Mouse (Mus musculus) mouse embryonic stem cell (cell line): Measurements from ENCODE around the gene Ddrgk1.
"Not testable (repeated sequence)": the region's sequence is repeated elsewhere in the genome, so short reads cannot be mapped to it uniquely, and the experiment has no call there.

Source experiments
- in situ Hi-C, 2 experiments: fragments of 300-500 bp; cut with MboI; formaldehyde crosslinking; loops; 1 replicate in 1 of 2; 3 replicates in 1 of 2; pipeline ENCODE4 v1.14.3; 2019 to 2020; ENCODE audit warnings: low sequenced_read_pairs in 2 of 2, low pct_unique_long_range_greater_than_20kb in 1 of 2, mixed read lengths in 1 of 2; ENCODE audit not compliant: unreplicated experiment in 1 of 2

The Ddrgk1 gene

GRCm38 (mm10) chr2:130656536-130656935 lies 7.9 kb downstream of the Ddrgk1 start:
- in situ Hi-C loops = no loop called here

DNA sequence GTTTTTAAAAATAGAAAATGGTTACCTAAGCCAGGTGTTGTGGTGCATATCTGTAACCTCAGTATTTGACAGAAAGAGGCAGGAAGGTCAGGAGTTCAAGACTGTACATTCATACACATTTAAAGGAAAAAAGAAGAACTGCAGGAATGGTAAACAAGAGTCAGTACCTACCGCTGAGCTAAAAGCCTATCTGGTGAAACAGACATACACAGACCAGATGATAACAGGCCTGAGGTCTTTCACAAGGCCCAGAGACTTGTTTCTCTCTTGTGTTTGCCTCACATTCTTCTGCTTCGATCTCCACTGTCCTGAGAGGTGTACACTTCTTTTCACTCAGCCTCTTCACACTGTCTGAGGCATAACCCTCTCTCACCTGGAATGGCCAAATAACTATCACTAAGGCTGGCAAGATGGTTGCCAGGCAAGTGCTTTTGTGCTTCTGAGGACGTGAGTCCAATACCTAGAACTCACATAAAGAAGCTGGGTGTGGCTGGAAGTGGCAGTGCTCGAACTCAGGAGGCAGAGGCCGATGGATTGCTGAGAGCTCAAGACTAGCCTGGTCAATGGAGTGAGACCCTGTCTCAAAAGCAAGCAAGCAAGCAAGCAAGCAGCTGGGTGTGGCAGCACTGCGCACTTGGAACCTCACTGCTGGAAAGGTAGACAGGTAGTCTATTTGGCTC lies 8.7 kb downstream of the Ddrgk1 start:
- in situ Hi-C loops = no loop called here

GRCm38 (mm10) chr2:130653760-130654159 lies 10.7 kb downstream of the Ddrgk1 start:
- in situ Hi-C loops = no loop called here

DNA sequence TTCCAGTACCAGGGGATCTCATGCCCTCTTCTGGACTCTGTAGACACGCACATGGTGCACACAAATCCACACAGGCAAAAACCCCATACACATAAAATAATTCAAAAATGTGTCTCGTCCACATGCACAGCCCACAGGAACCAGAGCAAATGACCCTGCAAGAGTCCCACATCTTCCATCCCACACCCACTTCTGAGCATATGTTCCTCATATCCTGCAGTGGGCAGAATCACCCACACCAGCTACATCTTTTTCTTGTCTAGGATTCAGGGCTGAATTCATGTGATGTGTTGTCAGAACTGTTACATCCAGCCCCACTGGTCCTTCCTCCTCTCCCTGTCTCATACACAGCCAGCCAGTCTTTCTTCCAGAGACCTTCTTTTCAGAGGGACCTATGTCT lies 11.2 kb downstream of the Ddrgk1 start:
- in situ Hi-C loops = no loop called here

- in situ Hi-C loops = not testable (repeated sequence)
Measured at GRCm38 (mm10) chr2:130649028-130649427, 15.4 kb downstream of the Ddrgk1 start.

DNA sequence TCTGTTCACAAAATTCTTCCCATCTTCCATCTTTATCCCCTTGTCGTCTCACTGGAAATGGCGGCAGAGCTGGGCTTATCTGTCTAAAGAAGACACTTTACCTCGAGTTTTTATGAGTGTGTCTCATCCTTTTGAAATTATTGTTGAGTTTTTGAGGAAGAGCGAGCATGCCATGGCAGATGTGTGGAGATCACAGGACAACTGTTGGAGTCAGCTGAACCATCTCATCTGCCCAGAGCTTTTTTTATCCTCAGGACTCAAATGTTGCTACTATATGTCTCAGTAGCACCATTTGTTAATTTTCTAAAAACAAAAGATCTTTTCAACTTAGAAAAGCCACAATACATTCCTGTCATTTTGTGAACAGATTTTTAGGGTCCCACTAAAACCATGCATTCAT lies 19.3 kb downstream of the Ddrgk1 start:
- in situ Hi-C loops = no loop called here

GRCm38 (mm10) chr2:130642684-130643369 lies 21.6 kb downstream of the Ddrgk1 start, which contains the start of gene Lzts3:
Gene Lzts3 (minus strand): TSS chr2:130642803.
- in situ Hi-C loops = no loop called here

GRCm38 (mm10) chr2:130642197-130642660 lies 22.2 kb downstream of the Ddrgk1 start:
- in situ Hi-C loops = no loop called here

GRCm38 (mm10) chr2:130641351-130642025 lies 23.0 kb downstream of the Ddrgk1 start:
- in situ Hi-C loops = no loop called here

DNA sequence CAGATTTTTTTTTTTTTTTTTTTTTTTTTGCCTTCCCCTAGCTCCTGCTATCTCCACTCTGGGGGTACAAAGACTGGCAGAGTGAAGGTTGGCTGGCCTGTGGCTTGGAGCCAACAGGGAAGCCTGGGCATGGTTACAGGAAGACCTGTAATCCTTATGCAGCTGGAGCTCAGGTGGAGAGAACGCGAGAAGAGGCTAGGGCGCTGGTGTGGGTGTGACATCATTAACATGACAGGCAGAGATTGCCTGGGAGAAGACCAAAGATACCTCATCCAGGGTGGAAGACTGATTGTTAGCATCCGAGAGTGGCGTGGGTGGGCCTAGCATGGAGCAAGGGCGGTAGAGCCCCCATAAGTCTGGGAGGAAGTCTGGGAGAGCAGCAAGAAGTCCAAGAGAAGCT lies 25.2 kb downstream of the Ddrgk1 start:
- in situ Hi-C loops = no loop called here

GRCm38 (mm10) chr2:130638101-130638611 lies 26.3 kb downstream of the Ddrgk1 start:
- in situ Hi-C loops = no loop called here

- in situ Hi-C loops = no loop called here
Measured at GRCm38 (mm10) chr2:130635847-130636246, 28.6 kb downstream of the Ddrgk1 start.

DNA sequence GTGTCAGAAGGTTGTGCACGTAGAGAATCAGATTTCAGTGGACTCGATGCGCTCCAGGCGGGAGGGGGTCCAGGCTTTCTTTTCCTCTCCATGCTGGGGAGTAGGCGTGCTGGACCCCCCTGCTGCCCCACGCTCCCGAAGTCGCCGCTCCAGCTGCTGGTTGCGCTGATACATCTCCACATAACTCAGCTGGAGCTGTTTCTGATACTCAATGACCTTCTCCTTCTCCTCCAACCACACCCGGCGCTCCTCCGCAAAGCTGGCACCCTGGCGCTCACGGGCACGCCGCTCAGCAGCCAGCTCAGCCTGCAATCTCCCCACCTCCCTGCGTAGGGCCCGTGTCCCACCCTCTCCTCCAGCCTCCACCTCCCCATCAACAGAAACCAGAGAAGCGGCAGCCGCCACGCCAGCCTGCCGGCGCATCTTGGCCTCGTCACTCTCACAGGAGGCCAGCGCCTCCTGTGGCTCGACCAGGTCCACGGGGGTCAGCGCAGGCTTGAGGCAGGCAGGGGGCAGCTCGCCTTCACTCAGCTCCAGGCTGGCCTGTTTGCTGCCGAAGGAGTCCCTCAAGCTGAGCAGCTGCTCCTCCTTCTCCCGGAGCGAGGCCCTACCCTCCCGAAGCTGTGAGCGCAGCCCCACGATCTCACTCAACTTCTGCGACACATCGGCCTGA lies 29.6 kb downstream of the Ddrgk1 start:
- in situ Hi-C loops = no loop called here

DNA sequence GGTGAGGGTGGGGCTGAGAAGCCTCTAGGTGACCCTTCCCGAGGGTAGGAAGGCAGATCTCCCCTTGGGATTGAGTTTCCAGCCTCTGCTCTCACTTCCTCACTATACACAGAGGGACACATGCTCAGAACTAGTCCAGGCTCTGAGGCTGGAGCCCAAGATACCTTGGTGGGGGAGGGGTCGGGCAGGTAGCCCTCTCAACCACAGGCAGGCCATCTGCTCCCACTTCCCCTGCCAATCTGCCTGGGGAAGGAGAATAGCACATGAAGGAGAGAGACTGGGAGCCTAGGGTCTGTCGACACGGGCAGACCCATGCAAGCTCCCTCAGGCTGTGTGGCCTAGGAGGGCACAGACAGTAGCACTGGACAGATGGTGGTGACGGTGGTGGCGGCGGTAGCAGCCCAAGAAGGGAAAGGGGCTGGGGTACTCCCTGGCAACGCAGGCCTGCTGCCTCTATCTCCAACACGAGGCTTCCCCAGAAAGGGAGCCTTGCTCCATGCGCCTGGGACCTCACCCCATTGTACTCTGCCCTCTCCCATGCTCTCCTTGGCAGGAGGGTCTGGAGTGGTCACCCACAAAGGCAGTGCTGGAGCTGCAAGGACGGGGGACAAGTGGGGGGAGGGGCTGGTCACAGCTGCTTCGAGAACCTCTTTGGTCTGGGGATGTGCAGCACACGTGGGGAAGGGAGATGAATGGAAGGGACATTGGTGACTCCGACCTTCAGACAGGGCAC lies 30.3 kb downstream of the Ddrgk1 start:
- in situ Hi-C loops = no loop called here

- in situ Hi-C loops = no loop called here
Measured at GRCm38 (mm10) chr2:130632887-130633675, 31.4 kb downstream of the Ddrgk1 start.

DNA sequence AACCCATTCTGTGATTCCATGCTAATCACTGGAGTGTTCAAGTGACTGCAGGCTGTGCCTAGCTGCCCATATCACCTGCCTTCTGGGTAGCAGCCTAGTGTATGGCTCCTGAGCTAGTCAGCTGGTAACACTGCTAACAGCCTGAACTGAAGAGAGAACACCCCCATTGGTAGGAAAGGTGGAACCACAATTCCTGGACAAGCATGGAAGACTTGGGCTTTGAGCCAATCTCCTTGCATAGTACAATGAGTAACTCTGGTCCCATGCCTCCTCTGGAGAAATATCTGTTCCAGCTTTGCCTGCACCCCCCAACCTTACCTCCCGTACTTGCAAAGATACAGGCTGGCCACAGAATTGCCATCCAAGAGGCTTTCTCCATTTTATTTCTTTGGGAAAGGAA lies 32.0 kb downstream of the Ddrgk1 start:
- in situ Hi-C loops = no loop called here

- in situ Hi-C loops = no loop called here
Measured at GRCm38 (mm10) chr2:130629839-130630203, 34.6 kb downstream of the Ddrgk1 start, which contains the start of the genes Fastkd5 and Ubox5. Gene Fastkd5 (minus strand): TSS chr2:130630027. Gene Ubox5 (minus strand): TSS chr2:130630038.
